Mouse (Mus musculus) natural killer cell, adult 2 months (primary cell): ENCODE data around the gene Med17.
"Not testable (repeated sequence)": the region's sequence is repeated elsewhere in the genome, so short reads cannot be mapped to it uniquely, and the experiment has no call there.

ENCODE experiments used
- DNase-seq, 2 experiments: peaks; one replicate each; pipeline ENCODE4 v3.0.0; 2022; ENCODE audit warnings: low spot score in 2 of 2

The Med17 gene

GRCm38 (mm10) chr9:15279649-15280490, at the start of gene Med17:
TSS of gene Med17 (minus strand) at chr9:15279931.
- DNase-seq: peak; percentile 89 to 91

DNA sequence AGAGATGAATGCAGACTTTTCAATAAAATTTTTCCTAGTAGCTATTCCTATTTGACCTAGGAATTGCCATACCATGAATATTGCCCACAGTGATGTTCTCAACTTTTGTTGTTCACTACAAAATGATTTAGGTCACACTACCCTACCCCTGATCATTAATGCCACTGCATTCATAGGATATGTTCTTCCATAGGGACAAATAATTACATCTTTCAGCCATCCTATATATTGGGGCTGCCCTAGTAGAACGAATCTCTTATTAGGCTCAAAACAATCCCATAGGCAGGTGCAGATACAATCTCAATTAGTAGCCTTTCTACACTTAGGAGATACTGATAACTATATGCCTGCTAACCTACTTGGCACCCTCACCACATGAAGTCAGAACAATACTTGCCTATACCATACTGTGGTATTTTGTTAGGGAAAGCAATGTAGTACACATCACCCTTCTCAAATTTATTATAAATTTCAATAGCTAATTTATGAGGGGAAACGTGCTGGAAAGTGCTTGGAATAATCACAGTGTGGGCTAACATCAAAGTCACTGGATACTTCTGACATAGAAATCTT, 38.5 kb upstream of the Med17 start:
- DNase-seq: no peak

- DNase-seq: no peak
Observed at GRCm38 (mm10) chr9:15317223-15318169, 37.8 kb upstream of the Med17 start.

- not testable (repeated sequence) for DNase-seq
Observed at GRCm38 (mm10) chr9:15316296-15316695, 36.6 kb upstream of the Med17 start.

- no peak for DNase-seq
Observed at GRCm38 (mm10) chr9:15314619-15315018, 34.9 kb upstream of the Med17 start.

GRCm38 (mm10) chr9:15313633-15314032, 33.9 kb upstream of the Med17 start:
- DNase-seq: no peak

DNA sequence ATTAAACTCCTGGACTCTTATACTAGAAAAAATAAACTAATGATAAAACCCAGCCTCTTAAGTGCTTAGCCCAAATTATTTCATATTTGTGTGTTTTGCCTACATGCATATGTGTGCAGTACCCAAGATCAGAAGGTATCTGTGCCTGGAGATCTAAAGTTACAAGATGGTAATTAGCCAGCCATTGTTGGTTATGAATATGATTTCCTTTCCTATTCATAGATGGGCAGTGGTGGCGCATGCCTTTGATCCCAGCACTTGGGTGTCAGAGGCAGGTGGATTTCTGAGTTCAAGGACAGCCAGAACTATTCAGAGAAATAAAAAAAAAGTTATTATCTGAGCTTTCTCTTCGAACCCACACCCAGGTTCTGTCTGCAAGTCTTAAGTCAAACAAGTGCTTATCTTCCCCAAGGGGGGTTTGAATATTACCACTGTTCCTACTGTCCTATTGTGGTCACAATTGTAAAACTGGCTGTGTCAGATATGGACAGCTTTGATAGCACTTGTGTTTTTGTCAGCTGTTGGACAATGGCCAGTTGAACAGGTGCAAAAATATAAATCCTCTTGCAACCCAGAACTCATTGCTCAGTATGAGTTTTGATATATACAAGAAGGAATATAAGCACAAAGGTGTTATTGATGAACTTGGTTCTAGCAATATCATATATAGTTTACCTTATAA, 32.5 kb upstream of the Med17 start:
- no peak for DNase-seq

GRCm38 (mm10) chr9:15310179-15310578, 30.4 kb upstream of the Med17 start:
- no peak for DNase-seq

DNA sequence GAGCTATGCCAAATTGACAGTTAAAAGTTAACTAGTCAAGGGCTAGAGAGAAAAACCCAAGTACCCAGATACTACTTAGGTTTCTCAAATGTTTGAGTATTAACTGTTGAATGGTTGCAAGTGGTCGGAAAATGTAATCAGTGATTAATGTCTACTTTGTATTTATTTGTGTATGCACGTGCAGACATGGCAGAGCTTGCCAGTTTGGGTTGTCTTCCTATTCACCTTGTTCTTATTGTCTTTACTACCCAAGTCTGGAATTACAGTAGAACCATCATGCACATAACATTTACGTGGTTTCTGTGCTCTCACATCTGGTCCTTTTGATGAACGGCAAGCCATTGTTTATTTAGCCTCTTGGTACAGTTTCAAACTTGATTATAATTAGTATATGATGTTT, 29.7 kb upstream of the Med17 start:
- DNase-seq: no peak

- no peak for DNase-seq
Observed at GRCm38 (mm10) chr9:15308254-15308653, 28.5 kb upstream of the Med17 start.

GRCm38 (mm10) chr9:15307257-15307656, 27.5 kb upstream of the Med17 start:
- no peak for DNase-seq

- DNase-seq: no peak
Observed at GRCm38 (mm10) chr9:15306398-15307119, 26.8 kb upstream of the Med17 start, which contains the start of gene 4931406C07Rik. TSS of gene 4931406C07Rik (minus strand) at chr9:15306448.

GRCm38 (mm10) chr9:15305503-15306397, 26.0 kb upstream of the Med17 start, which contains the start of gene Taf1d:
TSS of gene Taf1d (plus strand) at chr9:15306214.
- peak; percentile 98 for DNase-seq

DNA sequence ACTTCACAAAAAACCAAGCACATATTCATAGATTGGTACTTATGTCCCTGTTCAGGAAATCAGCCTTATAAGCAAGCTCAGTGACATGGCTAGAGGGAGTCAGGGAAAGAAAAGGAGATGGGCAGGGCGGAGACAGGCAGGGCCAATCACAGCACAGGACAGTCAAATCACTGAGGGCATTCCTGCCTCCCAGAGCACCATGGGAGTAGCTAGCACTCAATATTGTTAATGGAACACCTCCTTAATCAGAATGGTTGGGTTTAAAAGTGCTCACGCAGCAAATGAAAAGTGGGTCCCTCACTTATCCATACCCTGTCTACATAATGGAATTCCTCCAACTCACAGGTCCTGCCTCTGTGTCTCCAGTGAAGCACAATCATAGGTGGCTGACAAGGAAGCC, 23.1 kb upstream of the Med17 start:
- DNase-seq: no peak

DNA sequence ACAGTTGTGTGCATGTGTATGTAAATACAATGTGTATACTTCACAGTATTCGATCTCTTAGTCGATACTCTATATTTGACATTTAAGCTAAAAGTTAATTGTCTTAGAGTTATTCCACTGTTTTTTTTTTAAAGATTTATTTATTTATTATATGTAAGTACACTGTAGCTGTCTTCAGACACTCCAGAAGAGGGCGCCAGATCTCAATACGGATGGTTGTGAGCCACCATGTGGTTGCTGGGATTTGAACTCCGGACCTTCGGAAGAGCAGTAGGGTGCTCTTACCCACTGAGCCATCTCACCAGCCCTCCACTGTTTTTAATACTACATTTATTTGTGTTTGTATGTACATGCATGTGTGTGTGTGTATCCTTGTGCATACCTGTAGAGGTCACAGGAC, 22.3 kb upstream of the Med17 start:
- DNase-seq: not testable (repeated sequence)

DNA sequence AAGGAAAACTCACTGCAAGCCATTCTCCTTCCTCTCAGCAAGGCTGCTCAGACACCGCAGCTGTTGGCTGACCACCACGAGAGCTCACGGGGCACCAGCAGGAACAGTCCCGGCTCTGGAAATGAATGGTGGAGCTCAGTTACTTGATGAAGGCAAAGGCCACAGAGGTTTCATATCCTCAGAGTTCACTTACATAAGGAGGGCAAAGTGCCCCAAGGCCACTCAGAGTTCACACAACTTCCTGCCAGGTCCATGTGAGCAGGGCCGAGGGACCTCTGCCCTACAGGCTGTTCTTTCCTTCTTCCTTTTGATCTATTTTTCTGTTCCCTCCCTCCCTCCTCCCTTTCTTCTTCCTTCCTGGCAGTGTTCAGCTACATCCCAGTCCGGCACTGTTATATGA, 21.7 kb upstream of the Med17 start:
- no peak for DNase-seq

GRCm38 (mm10) chr9:15300056-15300455, 20.3 kb upstream of the Med17 start:
- DNase-seq: no peak

DNA sequence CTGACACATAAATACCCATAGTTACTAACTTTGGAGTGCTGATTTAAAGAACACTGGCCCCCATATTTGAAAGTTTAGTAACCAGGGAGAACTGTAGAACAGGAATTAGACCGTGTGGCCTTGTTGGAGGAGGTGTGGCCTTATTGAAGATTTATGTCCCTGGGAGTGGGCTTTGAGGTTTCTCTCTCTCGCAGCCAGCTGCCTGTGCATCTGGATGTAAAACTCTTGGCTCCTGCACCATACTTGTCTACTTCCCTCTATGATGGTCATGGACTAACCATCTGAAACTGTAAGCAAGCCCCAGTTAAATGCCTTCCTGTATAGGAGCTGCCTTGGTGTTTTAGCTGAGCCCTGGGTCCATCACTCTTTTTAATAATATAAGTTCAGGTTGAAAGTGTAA, 18.7 kb upstream of the Med17 start:
- no peak for DNase-seq

- no peak for DNase-seq
Observed at GRCm38 (mm10) chr9:15297112-15297511, 17.4 kb upstream of the Med17 start.

DNA sequence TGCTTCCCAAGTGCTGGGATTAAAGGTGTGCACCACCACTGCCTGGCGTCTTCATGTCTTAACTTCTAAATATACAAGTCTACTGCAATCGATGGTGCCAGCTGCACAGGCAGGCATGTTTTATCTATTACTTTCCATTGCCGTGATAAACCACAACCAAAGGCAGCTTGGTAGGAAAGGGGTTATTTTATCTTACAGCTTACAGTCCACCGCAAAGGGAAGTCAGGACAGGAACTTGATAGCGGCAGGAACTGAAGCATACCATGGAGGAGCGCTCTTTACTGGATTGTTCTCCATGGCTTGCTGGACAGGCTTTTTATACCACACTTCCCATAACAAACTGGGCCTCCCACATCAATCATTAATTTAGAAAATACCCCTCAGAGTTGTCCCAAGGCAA, 9.5 kb upstream of the Med17 start:
- no peak for DNase-seq
